Mouse (Mus musculus): ENCODE results near the gene Abhd12b. TPM values are rescaled to one million over a fixed set of nuclear protein-coding genes. Genes with fewer than 3 reads are reported as not detected.

Gene Abhd12b
- polyA plus RNA-seq, 1 experiment from 2014 or later: 0.06 TPM

GRCm38 (mm10) chr12:70212501-70212900, 58.6 kb downstream of the Abhd12b start:
- no peaks in the 10 kb centered on the region for H3K9me3 ChIP-seq (replicated peaks)
- no peaks in the 10 kb centered on the region for H3K27me3 ChIP-seq
- no peak overlapping the region for H3K27ac ChIP-seq
- no peak overlapping the region for H3K4me2 ChIP-seq
- no peaks in the 10 kb centered on the region for H3K4me1 ChIP-seq (replicated peaks)
- peaks cover 9% of the 10 kb centered on the region for H3K36me3 ChIP-seq
- no peak overlapping the region for H3K4me3 ChIP-seq
- no peak for ATAC-seq (replicated peaks; ENCODE audit: insufficient number of reproducible peaks, insufficient read depth, low FRiP score, low read depth)
- no peak overlapping the region for H3K9ac ChIP-seq
- WGBS: 75% methylated on average over 4 of the region's 4 CpGs

DNA sequence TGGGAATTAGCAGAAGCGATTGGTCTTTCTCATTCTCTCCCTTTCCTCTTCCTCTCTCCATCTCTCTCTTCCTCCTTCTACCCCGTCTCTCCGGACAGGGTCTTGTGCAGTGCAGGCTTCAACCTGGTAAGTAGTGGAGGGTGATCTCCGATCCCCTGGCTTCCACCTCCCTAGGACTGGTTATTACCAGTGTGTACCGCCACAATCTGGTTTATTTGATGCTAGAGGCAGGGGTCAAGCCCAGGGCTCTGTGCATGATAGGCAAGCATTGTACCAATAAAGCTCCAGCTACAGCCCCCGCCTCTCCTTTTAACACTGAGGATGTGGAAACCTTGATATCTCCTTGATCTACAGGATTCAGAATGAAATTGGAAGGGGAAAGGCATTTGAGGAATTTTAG, 59.7 kb downstream of the Abhd12b start:
- Histone ChIP-seq H3K9ac (no peak overlapping the region), H3K4me2 (no peak overlapping the region), H3K4me3 (no peak overlapping the region), H3K27me3 (no peaks in the 10 kb centered on the region), H3K36me3 (peaks cover 11% of the 10 kb centered on the region), H3K9me3 (replicated peaks) (no peaks in the 10 kb centered on the region), H3K4me1 (replicated peaks) (no peaks in the 10 kb centered on the region), H3K27ac (no peak overlapping the region)
- no peak for ATAC-seq (replicated peaks; ENCODE audit: insufficient number of reproducible peaks, insufficient read depth, low FRiP score, low read depth)
- WGBS: 88% methylated on average over 6 of the region's 6 CpGs

GRCm38 (mm10) chr12:70214281-70214680, 60.3 kb downstream of the Abhd12b start:
- no peak overlapping the region for H3K9ac ChIP-seq
- H3K27me3 ChIP-seq: no peaks in the 10 kb centered on the region
- H3K27ac ChIP-seq: no peak overlapping the region
- no peaks in the 10 kb centered on the region for H3K9me3 ChIP-seq (replicated peaks)
- no peak overlapping the region for H3K4me3 ChIP-seq
- ATAC-seq (replicated peaks; ENCODE audit: insufficient number of reproducible peaks, insufficient read depth, low FRiP score, low read depth): no peak
- 78% methylated on average over 8 of the region's 8 CpGs for WGBS
- no peak overlapping the region for H3K4me2 ChIP-seq
- no peaks in the 10 kb centered on the region for H3K4me1 ChIP-seq (replicated peaks)
- peaks cover 18% of the 10 kb centered on the region for H3K36me3 ChIP-seq

GRCm38 (mm10) chr12:70216229-70216800, 62.4 kb downstream of the Abhd12b start:
- Histone ChIP-seq H3K4me1 (replicated peaks) (no peaks in the 10 kb centered on the region), H3K36me3 (peaks cover 25% of the 10 kb centered on the region), H3K9me3 (replicated peaks) (no peaks in the 10 kb centered on the region), H3K9ac (no peak overlapping the region), H3K27me3 (no peaks in the 10 kb centered on the region), H3K4me3 (no peak overlapping the region), H3K27ac (no peak overlapping the region), H3K4me2 (no peak overlapping the region)
- no peak for ATAC-seq (replicated peaks; ENCODE audit: insufficient number of reproducible peaks, insufficient read depth, low FRiP score, low read depth)
- 65% methylated on average over 16 of the region's 16 CpGs for WGBS

- no peak overlapping the region for H3K27ac ChIP-seq
- WGBS: 73% methylated on average over 8 of the region's 8 CpGs
- H3K4me1 ChIP-seq (replicated peaks): peaks cover 5% of the 10 kb centered on the region
- H3K27me3 ChIP-seq: no peaks in the 10 kb centered on the region
- peaks cover 25% of the 10 kb centered on the region for H3K36me3 ChIP-seq
- H3K4me3 ChIP-seq: no peak overlapping the region
- H3K9ac ChIP-seq: no peak overlapping the region
- no peak for ATAC-seq (replicated peaks; ENCODE audit: insufficient number of reproducible peaks, insufficient read depth, low FRiP score, low read depth)
- no peaks in the 10 kb centered on the region for H3K9me3 ChIP-seq (replicated peaks)
- H3K4me2 ChIP-seq: no peak overlapping the region
Measured at GRCm38 (mm10) chr12:70218795-70219540, 65.0 kb downstream of the Abhd12b start.

- Histone ChIP-seq H3K9ac (no peak overlapping the region), H3K4me1 (replicated peaks) (peaks cover 8% of the 10 kb centered on the region), H3K36me3 (peaks cover 16% of the 10 kb centered on the region; the same call in 1 of the 2 replicates), H3K9me3 (replicated peaks) (no peaks in the 10 kb centered on the region), H3K27ac (no peak overlapping the region), H3K27me3 (no peaks in the 10 kb centered on the region), H3K4me3 (no peak overlapping the region), H3K4me2 (no peak overlapping the region)
- 79% methylated on average over 5 of the region's 5 CpGs for WGBS
- no peak for ATAC-seq (replicated peaks; ENCODE audit: insufficient number of reproducible peaks, insufficient read depth, low FRiP score, low read depth)
Measured at GRCm38 (mm10) chr12:70221425-70221824, 67.5 kb downstream of the Abhd12b start.

- Histone ChIP-seq H3K9ac (no peak overlapping the region), H3K4me2 (no peak overlapping the region), H3K4me3 (no peak overlapping the region), H3K27me3 (no peaks in the 10 kb centered on the region), H3K9me3 (replicated peaks) (no peaks in the 10 kb centered on the region), H3K27ac (no peak overlapping the region), H3K4me1 (replicated peaks) (peaks cover 22% of the 10 kb centered on the region), H3K36me3 (peaks cover 16% of the 10 kb centered on the region; the same call in 1 of the 2 replicates)
- 50% methylated on average over 4 of the region's 4 CpGs for WGBS
- no peak for ATAC-seq (replicated peaks; ENCODE audit: insufficient number of reproducible peaks, insufficient read depth, low FRiP score, low read depth)
Measured at GRCm38 (mm10) chr12:70223331-70223730, 69.4 kb downstream of the Abhd12b start.

DNA sequence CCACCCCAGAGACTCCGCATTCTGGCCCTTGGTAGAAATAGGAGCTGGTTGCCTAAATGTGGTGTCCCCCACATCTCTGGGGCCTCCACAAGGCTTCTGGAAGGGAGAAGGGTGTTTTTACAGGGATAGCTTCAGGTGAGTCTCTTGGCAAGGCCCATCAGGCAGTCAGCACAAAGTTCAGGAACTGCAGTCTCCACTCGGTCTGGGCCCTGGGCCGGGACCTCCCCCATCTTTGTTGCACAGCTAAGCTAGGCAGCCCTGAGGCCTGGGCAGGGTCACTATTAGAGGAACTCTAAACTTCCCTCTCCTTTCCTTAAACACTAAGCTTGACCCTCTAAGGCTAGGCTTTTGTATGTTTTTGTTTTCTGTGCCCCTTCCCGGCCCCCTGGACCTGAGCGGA, 72.7 kb downstream of the Abhd12b start:
- peak overlapping the region; percentile 69 for H3K9ac ChIP-seq
- ATAC-seq (replicated peaks; ENCODE audit: insufficient number of reproducible peaks, insufficient read depth, low FRiP score, low read depth): no peak
- 31% methylated on average over 5 of the region's 5 CpGs for WGBS

DNA sequence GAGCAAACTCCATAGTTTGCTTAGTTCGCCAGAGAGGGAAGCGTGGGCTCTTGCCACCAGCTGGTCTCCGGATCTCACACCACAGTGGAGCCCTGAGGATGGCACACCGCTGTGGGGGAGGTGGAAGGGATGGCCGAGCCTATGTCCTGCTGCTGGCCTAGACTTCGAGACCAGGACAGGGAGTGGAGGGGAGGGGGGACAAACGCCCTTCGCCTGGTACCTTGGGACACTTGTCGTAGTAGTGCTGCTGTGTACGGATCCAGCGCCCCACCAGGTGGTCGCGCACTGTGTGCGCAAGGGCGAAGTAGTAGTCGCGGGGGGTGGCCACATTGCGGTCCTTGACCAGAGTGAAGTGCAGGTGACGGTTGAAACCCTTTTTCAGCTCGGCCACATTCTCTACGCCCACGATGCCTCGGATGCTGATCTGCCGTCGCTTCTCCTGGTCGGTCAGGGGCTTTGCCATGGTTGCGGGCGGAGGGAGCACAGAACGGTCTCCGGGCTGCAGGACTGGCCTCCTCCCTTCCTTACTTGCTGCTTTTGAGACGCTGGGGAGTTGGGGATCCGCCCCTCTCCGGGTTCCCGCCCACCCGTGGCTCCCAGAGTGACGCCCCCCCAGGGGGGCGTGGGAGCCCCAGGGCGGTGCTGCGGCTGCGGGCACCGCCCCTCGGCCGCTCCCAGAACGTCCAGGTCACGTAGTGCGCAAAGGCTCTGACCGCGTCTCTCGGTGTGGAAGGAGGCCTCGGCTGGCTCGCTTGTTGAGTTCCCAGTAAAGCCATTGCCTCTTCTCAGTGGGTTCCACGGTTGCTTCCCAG, 73.4 kb downstream of the Abhd12b start:
- WGBS: 1% methylated on average over 46 of the region's 52 CpGs
- Histone ChIP-seq H3K27ac (peak overlapping the region; percentile 83), H3K27me3 (no peaks in the 10 kb centered on the region), H3K36me3 (no peaks in the 10 kb centered on the region), H3K4me1 (replicated peaks) (peaks cover 37% of the 10 kb centered on the region), H3K4me3 (peak overlapping the region; percentile 74), H3K9ac (peak overlapping the region; percentile 69), H3K9me3 (replicated peaks) (no peaks in the 10 kb centered on the region), H3K4me2 (peak overlapping the region; percentile 95)
- ATAC-seq (replicated peaks; ENCODE audit: insufficient number of reproducible peaks, insufficient read depth, low FRiP score, low read depth): peak; percentile 97

More for the DNA sequence above, 72.7 kb downstream of the Abhd12b start:
- Histone ChIP-seq H3K27ac (peak overlapping the region; percentile 83), H3K4me1 (replicated peaks) (peaks cover 30% of the 10 kb centered on the region), H3K9me3 (replicated peaks) (no peaks in the 10 kb centered on the region), H3K36me3 (no peaks in the 10 kb centered on the region), H3K27me3 (no peaks in the 10 kb centered on the region), H3K4me2 (peak overlapping the region; percentile 95), H3K4me3 (peak overlapping the region; percentile 74)

GRCm38 (mm10) chr12:70228155-70228554, 74.2 kb downstream of the Abhd12b start:
- no peak for ATAC-seq (replicated peaks; ENCODE audit: insufficient number of reproducible peaks, insufficient read depth, low FRiP score, low read depth)
- Histone ChIP-seq H3K4me2 (peak overlapping the region; percentile 95), H3K9me3 (replicated peaks) (no peaks in the 10 kb centered on the region), H3K27me3 (no peaks in the 10 kb centered on the region), H3K9ac (peak overlapping the region; percentile 69), H3K27ac (peak overlapping the region; percentile 83), H3K4me1 (replicated peaks) (peaks cover 37% of the 10 kb centered on the region), H3K4me3 (peak overlapping the region; percentile 74), H3K36me3 (no peaks in the 10 kb centered on the region)
- 68% methylated on average over 11 of the region's 11 CpGs for WGBS

- ATAC-seq (replicated peaks; ENCODE audit: insufficient number of reproducible peaks, insufficient read depth, low FRiP score, low read depth): no peak
- 65% methylated on average over 2 of the region's 2 CpGs for WGBS
- Histone ChIP-seq H3K9me3 (replicated peaks) (no peaks in the 10 kb centered on the region), H3K4me1 (replicated peaks) (peaks cover 37% of the 10 kb centered on the region), H3K36me3 (no peaks in the 10 kb centered on the region), H3K4me2 (no peak within 1 kb of the TSS), H3K27me3 (no peaks in the 10 kb centered on the region), H3K9ac (no peak within 1 kb of the TSS), H3K27ac (peak within 1 kb of the TSS; percentile 1), H3K4me3 (no peak within 1 kb of the TSS)
Measured at GRCm38 (mm10) chr12:70231294-70231693, 77.4 kb downstream of the Abhd12b start, which contains the start of gene Pygl. TSS of gene Pygl (minus strand) at chr12:70231488.

Measured in heart, embryonic 15.5 days (tissue).